Mouse (Mus musculus) T-helper 17 cell (primary cell): ENCODE results near the gene Hes2.

Experiments
- in situ Hi-C, 2 experiments: fragments of 300-600 bp; cut with MboI, MseI; formaldehyde crosslinking; loops; 1 replicate in 1 of 2; 2 replicates in 1 of 2; pipeline ENCODE4 v1.15.1; 2025; ENCODE audit warnings: high pct_unique_total_duplicates in 2 of 2

The Hes2 gene

GRCm38 (mm10) chr4:152158585-152159284, at the start of gene Hes2:
Gene Hes2 (plus strand): TSS chr4:152158867.
- in situ Hi-C loops = loop anchor here (25.0 kb wide), 2 partner anchors 279 to 1979 kb away; partner anchors contain the start of genes Trp73 (in 1 of the 2) and Wrap73 (in 1 of the 2)

DNA sequence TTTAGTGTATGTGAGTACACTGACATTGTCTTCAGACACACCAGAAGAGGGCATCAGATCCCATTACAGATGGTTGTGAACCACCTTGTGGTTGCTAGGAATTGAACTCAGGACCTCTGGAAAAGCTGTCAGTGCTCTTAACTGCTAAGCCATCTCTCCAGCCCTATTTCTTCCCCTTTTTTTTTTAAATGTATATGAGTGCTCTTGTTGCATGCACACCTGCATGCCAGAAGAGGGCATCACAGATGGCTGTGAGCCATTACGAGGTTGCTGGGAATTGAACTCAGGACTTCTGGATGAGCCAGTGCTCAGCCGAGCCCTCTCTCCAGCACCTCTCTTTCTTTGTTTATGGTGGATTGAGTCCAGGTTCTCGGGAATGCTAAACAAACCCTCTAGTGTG, 49.2 kb upstream of the Hes2 start:
- in situ Hi-C loops = loop anchor here in 1 of 2 experiments (10.0 kb wide), 1 partner anchor 65 kb away; no protein-coding TSS in a partner anchor

DNA sequence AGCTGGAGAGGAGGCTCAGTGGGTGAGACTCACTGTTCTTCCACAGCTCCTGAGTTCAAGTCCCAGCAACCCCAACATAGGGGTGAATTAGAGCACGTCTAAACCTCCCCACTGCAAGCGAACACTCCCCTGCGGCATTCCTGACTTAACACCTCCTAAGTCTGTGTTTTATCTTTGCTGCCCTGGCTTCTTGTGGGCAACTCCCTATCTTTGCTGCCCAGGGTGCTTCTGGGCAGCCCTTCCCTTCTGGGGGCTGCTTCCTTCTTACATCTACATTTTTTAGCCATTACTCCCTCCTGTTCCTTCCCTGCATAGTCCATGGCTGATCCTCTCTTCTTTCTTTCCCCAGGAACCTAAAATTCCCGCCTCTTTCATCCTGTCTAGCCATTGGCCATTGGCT, 48.0 kb upstream of the Hes2 start:
- in situ Hi-C loops = no loop called here

DNA sequence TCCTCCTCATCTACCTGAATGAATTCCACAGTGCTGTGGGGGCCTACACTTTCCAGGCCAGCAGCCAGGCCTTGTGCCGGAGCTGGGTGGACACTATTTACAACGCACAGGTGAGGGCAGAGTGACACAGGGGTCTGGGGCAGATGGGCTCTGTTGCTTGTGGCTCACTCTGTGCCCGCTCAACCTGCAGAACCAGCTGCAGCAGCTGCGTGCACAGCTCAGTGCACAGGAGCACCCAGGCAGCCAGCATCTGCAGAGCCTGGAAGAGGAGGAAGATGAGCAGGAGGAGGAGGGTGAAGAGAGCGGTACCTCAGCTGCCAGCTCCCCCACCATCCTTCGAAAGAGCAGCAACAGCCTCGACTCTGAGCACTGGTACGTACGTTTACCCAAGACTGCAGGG, 46.3 kb upstream of the Hes2 start:
- in situ Hi-C loops = no loop called here

GRCm38 (mm10) chr4:152114080-152114479, 44.6 kb upstream of the Hes2 start:
- in situ Hi-C loops = no loop called here

DNA sequence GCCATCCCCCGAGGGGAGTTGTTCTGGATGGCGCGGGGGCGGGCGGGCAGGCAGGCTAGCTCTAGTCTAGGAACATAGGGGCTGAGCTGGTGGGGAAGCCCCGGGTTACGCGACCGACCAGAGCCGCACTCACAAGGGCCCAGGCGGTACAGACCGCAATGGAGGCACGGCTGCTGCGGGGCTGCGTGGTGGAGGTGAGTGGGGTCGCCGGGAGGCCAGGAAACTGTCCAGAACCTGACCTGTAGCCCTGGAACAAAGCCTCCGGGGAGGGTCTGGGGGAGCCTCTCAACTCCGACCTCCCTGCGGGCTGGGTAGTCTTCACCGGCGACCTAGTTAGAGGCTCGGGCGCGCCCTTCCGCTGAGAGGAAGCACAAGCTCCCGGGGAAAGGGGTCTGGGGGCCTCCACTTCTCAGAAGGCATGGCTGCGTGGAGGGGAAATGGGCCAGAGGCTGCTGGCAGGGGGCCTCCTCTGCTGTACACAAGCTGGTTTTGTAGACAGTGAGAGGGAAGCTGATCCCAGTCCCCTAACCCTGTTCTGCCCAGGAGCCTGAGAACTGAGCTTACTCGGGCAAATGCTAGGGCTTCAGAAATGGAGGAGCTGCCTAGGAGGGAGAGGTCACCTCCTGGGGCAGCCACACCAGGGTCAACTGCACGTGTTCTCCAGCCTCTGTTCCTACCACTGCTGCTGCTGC, 42.6 kb upstream of the Hes2 start, which contains the start of gene Tnfrsf25:
Gene Tnfrsf25 (plus strand): TSS at position 14 of the 692 bp plus-strand sequence.
- in situ Hi-C loops = no loop called here

- in situ Hi-C loops = no loop called here
Measured at GRCm38 (mm10) chr4:152117538-152117937, 41.1 kb upstream of the Hes2 start.

DNA sequence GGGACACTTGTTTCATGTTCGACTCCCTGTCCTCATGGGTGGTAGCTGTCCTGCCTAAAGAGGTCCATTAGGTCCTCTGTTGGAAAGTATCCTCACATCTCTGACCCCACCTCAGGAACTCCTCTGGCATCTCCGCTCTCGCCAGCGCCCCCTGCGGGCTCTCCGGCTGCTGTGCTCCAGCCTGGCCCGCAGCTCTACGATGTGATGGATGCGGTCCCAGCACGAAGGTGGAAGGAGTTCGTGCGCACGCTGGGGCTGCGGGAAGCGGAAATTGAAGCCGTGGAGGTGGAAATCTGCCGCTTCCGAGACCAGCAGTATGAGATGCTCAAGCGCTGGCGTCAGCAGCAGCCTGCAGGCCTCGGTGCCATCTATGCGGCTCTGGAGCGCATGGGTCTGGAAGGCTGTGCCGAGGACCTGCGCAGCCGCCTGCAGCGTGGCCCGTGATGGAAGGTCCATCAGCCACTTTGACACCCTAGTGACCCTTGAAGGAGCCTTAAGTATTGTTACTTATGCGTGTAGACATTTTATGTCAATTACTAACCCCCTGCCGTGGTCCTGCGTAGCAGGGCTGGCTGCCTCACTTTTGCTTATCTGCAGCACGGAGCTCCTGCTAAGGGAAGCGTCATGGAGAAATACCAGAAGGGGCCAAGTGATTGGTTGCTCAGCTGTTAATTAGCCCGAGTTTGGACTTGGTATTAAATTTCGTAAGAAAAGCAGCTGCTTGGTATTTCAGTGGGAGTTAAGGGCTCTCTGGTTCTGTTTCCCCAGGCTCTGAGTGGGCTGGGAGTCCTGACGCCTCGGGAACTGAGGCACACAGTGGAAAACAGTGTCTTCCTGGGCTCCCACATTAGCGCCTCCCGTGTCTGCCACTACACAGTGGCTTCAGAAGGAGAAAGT, 39.0 kb upstream of the Hes2 start:
- in situ Hi-C loops = no loop called here

DNA sequence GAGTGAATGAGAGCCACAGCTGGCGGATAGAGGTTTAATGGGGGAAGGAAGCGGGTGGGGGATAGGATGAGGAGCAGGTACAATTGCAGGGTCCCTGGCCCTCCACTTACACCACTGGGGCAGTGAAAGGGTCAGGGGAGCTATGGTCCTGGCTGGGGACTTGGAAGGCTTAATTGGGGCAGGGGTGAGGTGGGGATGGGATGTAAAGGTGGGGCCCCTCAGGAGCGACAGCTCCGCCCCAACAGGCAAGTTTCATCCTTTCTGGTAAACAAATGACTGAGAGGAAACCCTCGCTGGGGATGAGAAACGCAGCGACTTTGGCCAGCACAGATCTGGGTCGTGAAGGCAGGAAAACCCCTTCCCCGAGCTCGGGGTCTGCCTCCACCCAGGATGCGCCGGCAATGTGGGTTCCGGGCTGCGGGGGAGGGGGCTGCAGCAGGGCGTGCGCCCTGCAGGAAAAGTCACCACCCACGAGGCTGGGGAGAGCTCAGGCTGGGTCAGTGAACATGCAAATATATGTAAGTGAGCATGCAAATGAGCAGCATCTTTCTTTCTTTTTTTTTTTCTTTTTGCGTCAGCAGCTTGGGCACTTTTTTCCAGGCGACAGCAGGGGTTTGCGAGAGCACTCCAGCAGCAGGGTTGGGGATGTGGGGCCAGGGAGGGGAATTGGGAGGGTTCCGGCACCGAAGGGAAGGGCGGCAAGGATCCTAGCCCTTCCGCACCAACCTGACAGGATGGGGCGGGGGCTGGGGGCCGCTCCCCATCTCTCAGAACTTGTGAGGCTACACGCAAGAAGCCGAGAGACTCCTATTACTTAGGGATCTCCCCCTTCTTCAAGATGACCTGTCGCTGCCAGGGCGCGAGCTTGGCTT, 38.1 kb upstream of the Hes2 start:
- in situ Hi-C loops = no loop called here

- in situ Hi-C loops = no loop called here
Measured at GRCm38 (mm10) chr4:152121183-152121505, 37.5 kb upstream of the Hes2 start.

GRCm38 (mm10) chr4:152124361-152124961, 34.2 kb upstream of the Hes2 start:
- in situ Hi-C loops = no loop called here

GRCm38 (mm10) chr4:152125161-152126025, 33.3 kb upstream of the Hes2 start:
- in situ Hi-C loops = no loop called here

GRCm38 (mm10) chr4:152126026-152126920, 32.4 kb upstream of the Hes2 start:
- in situ Hi-C loops = no loop called here

DNA sequence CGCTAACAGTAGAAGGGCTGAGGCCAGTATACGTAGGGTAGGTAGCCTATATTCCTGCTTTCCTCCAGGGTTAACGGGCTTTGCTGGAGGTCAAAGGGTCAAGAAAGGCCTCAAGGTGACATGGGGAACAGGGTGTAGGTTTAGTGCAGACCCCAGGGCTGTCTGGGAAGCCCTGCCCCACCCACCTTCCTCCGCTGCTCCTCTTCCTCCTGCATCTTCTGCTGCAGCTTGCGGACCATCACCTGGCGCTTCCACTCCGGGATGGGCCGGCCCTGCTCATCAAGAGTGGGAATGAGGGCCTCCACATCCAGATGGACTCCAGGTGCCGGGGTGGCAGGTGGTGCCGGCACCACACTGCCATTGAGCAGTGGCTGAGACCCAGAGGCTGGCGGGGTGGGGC, 30.8 kb upstream of the Hes2 start:
- in situ Hi-C loops = no loop called here

GRCm38 (mm10) chr4:152128784-152129183, 29.9 kb upstream of the Hes2 start:
- in situ Hi-C loops = no loop called here

- in situ Hi-C loops = no loop called here
Measured at GRCm38 (mm10) chr4:152129395-152129930, 29.2 kb upstream of the Hes2 start.

GRCm38 (mm10) chr4:152130771-152131653, 27.7 kb upstream of the Hes2 start:
- in situ Hi-C loops = no loop called here
